9 mouse cellular contexts compared by ENCODE assay signal in genomic region chr8:105397747-105398146, GRCm38 (mm10). TPM values are rescaled to one million over a fixed set of nuclear protein-coding genes. Genes with fewer than 3 reads are reported as not detected.
DNase-seq lines count a peak whose midpoint lies in the region; ATAC-seq and TF ChIP-seq lines count a peak whose summit lies in the region.
"Had no signal": no experiment of that assay in that cellular context is flagged by ENCODE, and none has a peak within 500 bp of the region (broad histone marks: within the 10 kb centered on the region; RNA-seq: fewer than 3 reads in every experiment).

No protein-coding gene starts in this region.

- H3K27ac ChIP-seq in bone marrow, adult 2 months (ENCODE audit: control insufficient read depth, insufficient read depth, low read depth, low read length, poor library complexity) = no peak overlapping the region
- H3K27ac ChIP-seq: heart, embryonic 13.5 days; neural tube, embryonic 12.5 days had no signal

- H3K4me1 ChIP-seq in bone marrow, adult 2 months (ENCODE audit: control insufficient read depth, insufficient read depth, low read length) = no peaks in the 10 kb centered on the region
- H3K4me1 ChIP-seq: neural tube, embryonic 12.5 days had no signal

- DNase-seq in layer of hippocampus, adult 18-20 months (ENCODE audit: low spot score in 2 of 2) = peak; percentile 11 to 61
- DNase-seq in layer of hippocampus, postnatal 36 days = no peak
- peak; percentile 85 for DNase-seq in ES-CJ7 (ENCODE audit: low read depth, low spot score)
- peak; percentile 52 to 76 for DNase-seq in lung, adult 18-20 months
- DNase-seq in thymus, postnatal 4 days = peak; percentile 44

- TF ChIP-seq CTCF in bone marrow, adult 2 months (IDR thresholded peaks at IDR 0.05; ENCODE audit: control insufficient read depth, insufficient read depth, low read length) = 0 out of 2 replicates have a peak, but pooled peaks have one; percentile 15

- 34% methylated on average over 3 of the region's 3 CpGs for WGBS in bone marrow, adult 2 months

- ATAC-seq in erythroid progenitor cell, adult 5-6 weeks (replicated peaks; ENCODE audit: low FRiP score, poor library complexity, severe bottlenecking) = peak; percentile 65; the same call in 1 of the 2 replicates

- TF ChIP-seq POLR2A in bone marrow, adult 2 months (IDR thresholded peaks at IDR 0.05; ENCODE audit: borderline replicate concordance, control insufficient read depth, low read depth, low read length) = no peak

- no peak overlapping the region for H3K4me3 ChIP-seq in bone marrow, adult 2 months (replicated peaks; ENCODE audit: control insufficient read depth, low read depth, low read length)
- H3K4me3 ChIP-seq: heart, embryonic 13.5 days; neural tube, embryonic 12.5 days had no signal

RNA-seq across cellular contexts. Expression of gene Kctd19, which starts 15.6 kb away (rescaled TPM):
- total RNA-seq in layer of hippocampus, adult 18-20 months (2021) = not detected
- total RNA-seq in layer of hippocampus, postnatal 36 days (2021) = not detected
- polyA plus RNA-seq in bone marrow, adult 2 months (2011; ENCODE audit: insufficient read depth, insufficient read length, low replicate concordance, missing spikeins) = not detected in 2 replicates
- not detected in 2 replicates for total RNA-seq in erythroid progenitor cell, adult 5-6 weeks (2015; ENCODE audit: low replicate concordance)
- total RNA-seq in erythroid progenitor cell, adult 5-6 weeks (2017; ENCODE audit: low replicate concordance) = not detected in 2 replicates
- polyA plus RNA-seq: heart, embryonic 13.5 days; neural tube, embryonic 12.5 days had no signal

RNA-seq across cellular contexts. Expression of gene Lrrc36, which starts 15.6 kb away (rescaled TPM):
- 1 to 10 TPM in 1 of 2 experiments, under 1 TPM in 1; 0.76 to 1.3 TPM for total RNA-seq in layer of hippocampus, adult 18-20 months (2021)
- total RNA-seq in layer of hippocampus, postnatal 36 days (2021) = under 1 TPM; 0.27 to 0.81 TPM
- 1.1 and 3.0 TPM in 2 replicates for polyA plus RNA-seq in bone marrow, adult 2 months (2011; ENCODE audit: insufficient read depth, insufficient read length, low replicate concordance, missing spikeins)
- 1.4 TPM in 1 of 2 replicates, not detected in the other for total RNA-seq in erythroid progenitor cell, adult 5-6 weeks (2015; ENCODE audit: low replicate concordance)
- total RNA-seq in erythroid progenitor cell, adult 5-6 weeks (2017; ENCODE audit: low replicate concordance) = 1.2 TPM in 1 of 2 replicates, not detected in the other

RNA-seq across cellular contexts. Expression of gene Plekhg4, which starts 24.7 kb away (rescaled TPM):
- total RNA-seq in layer of hippocampus, adult 18-20 months (2021) = 1 to 10 TPM in 1 of 2 experiments, under 1 TPM in 1; 0.84 to 1.3 TPM
- total RNA-seq in layer of hippocampus, postnatal 36 days (2021) = 1 to 10 TPM; 1.2 to 2.1 TPM
- polyA plus RNA-seq in bone marrow, adult 2 months (2011; ENCODE audit: insufficient read depth, insufficient read length, low replicate concordance, missing spikeins) = not detected in 2 replicates
- total RNA-seq in erythroid progenitor cell, adult 5-6 weeks (2015; ENCODE audit: low replicate concordance) = not detected in 2 replicates
- not detected in 2 replicates for total RNA-seq in erythroid progenitor cell, adult 5-6 weeks (2017; ENCODE audit: low replicate concordance)

RNA-seq across cellular contexts. Expression of gene Slc9a5, which starts 49.1 kb away (rescaled TPM):
- total RNA-seq in layer of hippocampus, adult 18-20 months (2021) = 10 to 100 TPM; 11.9 to 13.0 TPM
- total RNA-seq in layer of hippocampus, postnatal 36 days (2021) = 10 to 100 TPM; 12.2 to 13.7 TPM
- polyA plus RNA-seq in bone marrow, adult 2 months (2011; ENCODE audit: insufficient read depth, insufficient read length, low replicate concordance, missing spikeins) = 3.7 and 7.8 TPM in 2 replicates
- 2.9 TPM in 1 of 2 replicates, not detected in the other for total RNA-seq in erythroid progenitor cell, adult 5-6 weeks (2015; ENCODE audit: low replicate concordance)
- total RNA-seq in erythroid progenitor cell, adult 5-6 weeks (2017; ENCODE audit: low replicate concordance) = not detected in 2 replicates

RNA-seq across cellular contexts. Expression of gene Fhod1, which starts 50.0 kb away (rescaled TPM):
- total RNA-seq in layer of hippocampus, adult 18-20 months (2021) = 1 to 10 TPM; 2.0 to 3.4 TPM
- 1 to 10 TPM; 1.8 to 1.9 TPM for total RNA-seq in layer of hippocampus, postnatal 36 days (2021)
- 24.6 and 66.3 TPM in 2 replicates for polyA plus RNA-seq in bone marrow, adult 2 months (2011; ENCODE audit: insufficient read depth, insufficient read length, low replicate concordance, missing spikeins)
- 1.3 and 3.2 TPM in 2 replicates for total RNA-seq in erythroid progenitor cell, adult 5-6 weeks (2015; ENCODE audit: low replicate concordance)
- total RNA-seq in erythroid progenitor cell, adult 5-6 weeks (2017; ENCODE audit: low replicate concordance) = 0.08 and 0.90 TPM in 2 replicates

Comparison
In these comparisons a context has a peak if more than half of its experiments do, and no peak if none do; other contexts are left out.
1. DNase-seq: peak in layer of hippocampus, adult 18-20 months (2 of 2), ES-CJ7 (single experiment), lung, adult 18-20 months (2 of 2) and thymus, postnatal 4 days (single experiment); none in layer of hippocampus, postnatal 36 days (0 of 2).